Mouse (Mus musculus): ENCODE measurements at regions not wholly inside any gene's neighbourhood (a gene's known extent, or its start where the extent isn't known, plus 50 kb on each side); places are given as distances from the start of the nearest gene placed in this dataset.

GRCm38 (mm10) chr4:131115247-131115646 is 171.1 kb downstream of the Matn1 start:
- TF ChIP-seq TAL1 (IDR thresholded peaks at IDR 0.05; ENCODE audit: low read length) (no peak), GATA1 (IDR thresholded peaks at IDR 0.05; ENCODE audit: low read length) (no peak)

All from erythroblast, embryonic 14.5 days (primary cell).